Mouse (Mus musculus) G1E (cell line): ENCODE measurements around the gene Prph.

ENCODE experiments used
- CTCF ChIP-seq: IDR thresholded peaks from 2 replicates; pipeline ENCODE4 v1.5.1; 2012; ENCODE audit warnings: low read depth, low read length, inconsistent platforms, mixed read lengths
- GATA1 ChIP-seq: IDR thresholded peaks from 2 replicates; pipeline ENCODE4 v1.6.1; 2012; ENCODE audit warnings: borderline replicate concordance, low read length, inconsistent platforms, mixed read lengths

DNA sequence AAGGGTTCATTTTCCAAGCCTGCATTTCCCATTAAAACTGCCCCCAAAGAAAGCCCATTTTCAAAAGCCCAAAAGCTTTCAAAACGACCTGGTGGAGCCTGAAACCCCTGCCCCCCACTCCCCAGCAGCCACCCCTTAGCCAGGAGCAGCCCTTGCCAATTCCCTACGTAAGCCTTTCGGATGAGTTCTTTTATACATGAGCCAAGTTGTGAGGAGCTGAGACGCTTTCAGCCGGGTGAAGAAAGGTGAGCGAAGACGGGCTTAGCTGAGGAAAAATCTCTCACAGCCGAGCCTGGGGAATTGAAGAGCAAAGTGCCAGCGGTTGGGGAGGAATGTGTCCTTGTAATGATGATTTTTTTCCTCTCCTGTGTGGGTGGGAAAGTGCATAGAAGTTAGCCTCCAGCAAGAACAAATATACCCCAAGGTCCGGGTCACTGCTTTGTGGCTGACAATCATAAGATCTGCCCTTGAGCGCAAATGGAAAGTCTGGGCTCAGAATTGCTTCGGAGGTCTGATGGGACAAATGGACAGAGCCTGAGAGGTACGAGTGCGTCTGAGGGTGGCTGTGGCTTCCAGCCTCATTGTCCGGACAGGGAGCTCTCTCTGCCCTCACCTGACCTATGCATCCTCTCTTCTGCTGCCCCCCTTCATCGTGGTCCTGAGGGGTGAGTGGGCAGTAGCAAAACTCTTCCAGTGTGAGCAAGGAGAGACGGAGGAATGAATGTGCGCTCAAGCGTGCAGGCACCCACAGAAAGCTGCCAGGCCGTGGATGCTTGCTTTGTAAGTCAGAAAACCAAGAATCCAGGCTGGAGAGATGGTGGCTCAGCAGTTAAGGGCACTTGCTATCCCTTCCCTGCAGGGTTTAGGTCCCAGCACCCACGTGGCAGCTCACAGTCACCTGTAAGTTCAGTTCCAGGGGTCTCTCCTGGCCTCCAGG, 13.8 kb upstream of the Prph start:
- TF ChIP-seq CTCF = no peak
- TF ChIP-seq GATA1 = no peak
